Comparison of ENCODE assay signal across 23 mouse cellular contexts in genomic region chr17:26826131-26826530, GRCm38 (mm10). TPM values are rescaled to one million over a fixed set of nuclear protein-coding genes. Genes with fewer than 3 reads are reported as not detected.
"Had no signal": no experiment of that assay in that cellular context is flagged by ENCODE, and none has a peak within 500 bp of the region (broad histone marks: within the 10 kb centered on the region; RNA-seq: fewer than 3 reads in every experiment).

No protein-coding gene starts in this region.

- H3K4me1 ChIP-seq: liver, embryonic 15.5 days; midbrain, embryonic 10.5 days; midbrain, embryonic 12.5 days; neural tube, embryonic 13.5 days; neural tube, embryonic 15.5 days had no signal

- DNase-seq: lung, adult 18-20 months; lung, embryonic 14.5 days; lung, postnatal 10 days; lung, postnatal 4 days; midbrain, embryonic 14.5 days; retina, postnatal 1 day; right cerebral cortex, adult 18-20 months; right cerebral cortex, postnatal 25 days; right cerebral cortex, postnatal 4 days; spleen, adult 18-20 months; thymus, adult 18-20 months; thymus, postnatal 14 days; thymus, postnatal 4 days had no signal

- H3K9me3 ChIP-seq: liver, embryonic 15.5 days; midbrain, embryonic 10.5 days; midbrain, embryonic 12.5 days; neural tube, embryonic 13.5 days had no signal

- H3K36me3 ChIP-seq: liver, embryonic 15.5 days; midbrain, embryonic 10.5 days; midbrain, embryonic 12.5 days; neural tube, embryonic 13.5 days; neural tube, embryonic 15.5 days had no signal

- H3K9ac ChIP-seq: liver, embryonic 15.5 days; lung, embryonic 14.5 days; midbrain, embryonic 12.5 days; neural tube, embryonic 13.5 days; neural tube, embryonic 15.5 days had no signal

- ATAC-seq: midbrain, embryonic 16.5 days had no signal

- H3K27ac ChIP-seq: liver, embryonic 15.5 days; midbrain, embryonic 10.5 days; midbrain, embryonic 12.5 days; neural tube, embryonic 13.5 days; neural tube, embryonic 15.5 days had no signal

- H3K4me2 ChIP-seq: liver, embryonic 15.5 days; lung, embryonic 14.5 days; midbrain, embryonic 12.5 days; neural tube, embryonic 13.5 days; neural tube, embryonic 15.5 days had no signal

- H3K4me3 ChIP-seq: liver, embryonic 15.5 days; midbrain, embryonic 10.5 days; midbrain, embryonic 12.5 days; myocyte; neural tube, embryonic 13.5 days; neural tube, embryonic 15.5 days had no signal

RNA-seq across cellular contexts. Expression of gene Nkx2-5, which starts 18.7 kb away (rescaled TPM):
- polyA plus RNA-seq: midbrain, embryonic 10.5 days; midbrain, embryonic 12.5 days; midbrain, embryonic 14.5 days; midbrain, embryonic 16.5 days; neural tube, embryonic 11.5 days; neural tube, embryonic 15.5 days; thymus, postnatal 0 days; urinary bladder, adult 2 months had no signal
